Mouse (Mus musculus) intestine, postnatal 0 days (tissue): Measurements from ENCODE around the gene Ugt1a2. TPM values are rescaled to one million over a fixed set of nuclear protein-coding genes. Genes with fewer than 3 reads are reported as not detected.

Experiments
- ATAC-seq: fragments of 200-750 bp; cut with Nextera tagmentation; 2 replicates; pipeline ENCODE4 v1.8.0; 2017; ENCODE audit warnings: mild to moderate bottlenecking, moderate TSS enrichment, moderate library complexity
- H3K27ac ChIP-seq: fragments of 300-500 bp; sonication (generic); 2 replicates; pipeline ENCODE4 v1.5.1; 2014; ENCODE audit warnings: mild to moderate bottlenecking, low read depth, low read length, moderate library complexity
- H3K27me3 ChIP-seq: fragments of 300-500 bp; sonication (generic); replicated peaks from 2 replicates; pipeline ENCODE4 v1.6.1; 2014; ENCODE audit warnings: low read length, mixed read lengths; ENCODE audit not compliant: control insufficient read depth, insufficient read depth
- H3K36me3 ChIP-seq: fragments of 300-500 bp; sonication (generic); 2 replicates; pipeline ENCODE4 v1.6.1; 2014; ENCODE audit warnings: mild to moderate bottlenecking, moderate library complexity; ENCODE audit not compliant: control insufficient read depth, insufficient read depth
- H3K4me1 ChIP-seq: fragments of 300-500 bp; sonication (generic); replicated peaks from 2 replicates; pipeline ENCODE4 v1.6.1; 2014; ENCODE audit warnings: antibody characterized with exemption, low read length, mixed read lengths; ENCODE audit not compliant: control insufficient read depth, insufficient read depth
- H3K4me2 ChIP-seq: fragments of 300-500 bp; sonication (generic); replicated peaks from 2 replicates; pipeline ENCODE4 v1.6.1; 2014; ENCODE audit warnings: low read depth, mild to moderate bottlenecking, moderate library complexity
- H3K4me3 ChIP-seq: fragments of 300-500 bp; sonication (generic); 2 replicates; pipeline ENCODE4 v1.5.1; 2014; ENCODE audit warnings: low read depth, low read length
- H3K9ac ChIP-seq: fragments of 300-500 bp; sonication (generic); 2 replicates; pipeline ENCODE4 v1.6.1; 2014; ENCODE audit warnings: mild to moderate bottlenecking, low read depth, low read length
- H3K9me3 ChIP-seq: fragments of 300-500 bp; sonication (generic); 2 replicates; pipeline ENCODE4 v1.6.1; 2016; ENCODE audit warnings: mixed run types; ENCODE audit not compliant: control insufficient read depth
- CTCF ChIP-seq: sonication (generic); IDR thresholded peaks from 2 replicates; pipeline ENCODE4 v1.5.1; 2016; ENCODE audit warnings: low read depth, mild to moderate bottlenecking, control low read depth, antibody characterized with exemption, moderate library complexity
- WGBS: fragments of 180-500 bp; shearing (Covaris S2); extraction: QIAGEN DNeasy Blood & Tissue Kit; methylation state at CpG from one replicate; pipeline ENCODE4 v1.1.7; 2014; 5-methylcytosine and 5-hydroxymethylcytosine counted together
- polyA plus RNA-seq: library from polyadenylated mRNA; unstranded; fragments of >200 nt; fragmentation: Nextera tagmentation; extraction: Ambion mirVana; gene quantifications from 2 replicates; pipeline ENCODE4 v1.2.1, GENCODE M21; 2015

The Ugt1a2 gene
- polyA plus RNA-seq, 1 experiment from 2014 or later: 0.05 TPM

- H3K9ac ChIP-seq: no peak overlapping the region
- no peak overlapping the region for H3K27ac ChIP-seq
- no peaks in the 10 kb centered on the region for H3K27me3 ChIP-seq
- peaks cover 8% of the 10 kb centered on the region for H3K4me1 ChIP-seq
- no peak for TF ChIP-seq CTCF
- WGBS: 81% methylated on average over 13 of the region's 13 CpGs
- ATAC-seq: no peak
- no peak overlapping the region for H3K4me3 ChIP-seq
- peaks cover 11% of the 10 kb centered on the region; the same call in 1 of the 2 replicates for H3K9me3 ChIP-seq
- H3K4me2 ChIP-seq: no peak overlapping the region
- H3K36me3 ChIP-seq: peaks cover 19% of the 10 kb centered on the region
Measured at GRCm38 (mm10) chr1:88255989-88256754, 55.8 kb downstream of the Ugt1a2 start.

- no peak for TF ChIP-seq CTCF
- H3K36me3 ChIP-seq: peaks cover 28% of the 10 kb centered on the region
- H3K4me1 ChIP-seq: peaks cover 8% of the 10 kb centered on the region
- no peak overlapping the region for H3K27ac ChIP-seq
- no peaks in the 10 kb centered on the region for H3K27me3 ChIP-seq
- ATAC-seq: no peak
- no peak overlapping the region for H3K9ac ChIP-seq
- WGBS: 75% methylated on average over 10 of the region's 10 CpGs
- 0 out of 2 replicates have a peak, but pooled peaks cover 9% of the 10 kb centered on the region for H3K9me3 ChIP-seq
- H3K4me3 ChIP-seq: no peak overlapping the region
- no peak overlapping the region for H3K4me2 ChIP-seq
Measured at GRCm38 (mm10) chr1:88256886-88257663, 56.7 kb downstream of the Ugt1a2 start.

GRCm38 (mm10) chr1:88257681-88258080, 57.3 kb downstream of the Ugt1a2 start:
- no peak for TF ChIP-seq CTCF
- Histone ChIP-seq H3K4me3 (no peak overlapping the region), H3K36me3 (peaks cover 34% of the 10 kb centered on the region), H3K4me1 (peaks cover 8% of the 10 kb centered on the region), H3K27me3 (no peaks in the 10 kb centered on the region), H3K9me3 (0 out of 2 replicates have a peak, but pooled peaks cover 3% of the 10 kb centered on the region), H3K9ac (no peak overlapping the region), H3K4me2 (no peak overlapping the region), H3K27ac (no peak overlapping the region)
- WGBS: 83% methylated on average over 6 of the region's 6 CpGs
- no peak for ATAC-seq

- H3K27ac ChIP-seq: no peak overlapping the region
- no peak overlapping the region for H3K9ac ChIP-seq
- WGBS: 72% methylated on average over 6 of the region's 6 CpGs
- no peak for ATAC-seq
- TF ChIP-seq CTCF: no peak
- H3K9me3 ChIP-seq: no peaks in the 10 kb centered on the region
- peaks cover 8% of the 10 kb centered on the region for H3K4me1 ChIP-seq
- H3K36me3 ChIP-seq: peaks cover 41% of the 10 kb centered on the region
- no peak overlapping the region for H3K4me3 ChIP-seq
- no peaks in the 10 kb centered on the region for H3K27me3 ChIP-seq
- H3K4me2 ChIP-seq: no peak overlapping the region
Measured at GRCm38 (mm10) chr1:88258361-88258760, 58.0 kb downstream of the Ugt1a2 start.

- Histone ChIP-seq H3K4me3 (no peak overlapping the region), H3K27me3 (no peaks in the 10 kb centered on the region), H3K36me3 (peaks cover 48% of the 10 kb centered on the region), H3K27ac (no peak overlapping the region), H3K9ac (no peak overlapping the region), H3K4me1 (peaks cover 8% of the 10 kb centered on the region), H3K9me3 (no peaks in the 10 kb centered on the region), H3K4me2 (no peak overlapping the region)
- WGBS: 75% methylated on average over 8 of the region's 8 CpGs
- no peak for ATAC-seq
- no peak for TF ChIP-seq CTCF
Measured at GRCm38 (mm10) chr1:88258881-88259642, 58.7 kb downstream of the Ugt1a2 start.

- Histone ChIP-seq H3K4me3 (no peak overlapping the region), H3K9me3 (no peaks in the 10 kb centered on the region), H3K27me3 (no peaks in the 10 kb centered on the region), H3K9ac (no peak overlapping the region), H3K4me2 (no peak overlapping the region), H3K4me1 (peaks cover 8% of the 10 kb centered on the region), H3K36me3 (peaks cover 54% of the 10 kb centered on the region), H3K27ac (no peak overlapping the region)
- peak; percentile 1; the same call in 1 of the 2 replicates for ATAC-seq
- TF ChIP-seq CTCF: no peak
- WGBS: 74% methylated on average over 4 of the region's 4 CpGs
Measured at GRCm38 (mm10) chr1:88259643-88260024, 59.2 kb downstream of the Ugt1a2 start.
